Mouse (Mus musculus): ENCODE data around the gene Plpp7.

DNA sequence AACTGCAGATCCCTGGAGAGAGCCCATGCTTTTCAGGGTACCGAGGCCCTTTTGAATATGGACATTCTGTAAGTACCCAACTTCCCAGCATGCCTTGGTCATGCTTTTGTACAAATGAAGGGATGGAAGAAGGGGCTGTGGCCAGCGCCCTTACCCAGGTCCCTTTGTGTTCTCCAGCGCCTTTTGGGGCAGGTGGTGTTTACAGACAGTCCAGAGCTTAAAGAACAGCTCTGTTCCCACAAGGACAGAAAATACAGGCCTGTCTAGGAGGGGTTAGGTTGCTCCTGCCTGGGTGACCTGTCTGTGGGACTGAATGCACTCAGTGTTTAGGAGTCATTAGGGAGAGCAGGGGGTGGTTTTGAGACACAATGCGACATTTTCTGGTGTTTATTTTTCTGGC is 62.0 kb downstream of the Plpp7 start:
- TF ChIP-seq POLR2A (IDR thresholded peaks at IDR 0.05; ENCODE audit: low read depth, low read length) (no peak), CTCF (conservative IDR thresholded peaks at IDR 0.05; ENCODE audit: insufficient read depth, insufficient read length, low read depth, low read length) (no peak)

Data from kidney, adult 2 months (tissue).